Mouse (Mus musculus) lung, postnatal 0 days (tissue): ENCODE measurements at regions not wholly inside any gene's neighbourhood (a gene's known extent, or its start where the extent isn't known, plus 50 kb on each side); places are given as distances from the start of the nearest gene placed in this dataset.

ENCODE experiments used
- ATAC-seq: fragments of 200-750 bp; cut with Nextera tagmentation; 2 replicates; pipeline ENCODE4 v1.8.0; 2017; ENCODE audit warnings: moderate library complexity
- DNase-seq: peaks from one replicate; pipeline ENCODE4 v3.0.0-alpha.2; 2016; ENCODE audit warnings: low spot score
- H3K27ac ChIP-seq: fragments of 300-500 bp; sonication (generic); 2 replicates; pipeline ENCODE4 v1.5.1; 2014; ENCODE audit warnings: antibody characterized with exemption, mild to moderate bottlenecking, low read length, mixed read lengths
- H3K27me3 ChIP-seq: fragments of 300-500 bp; sonication (generic); replicated peaks from 2 replicates; pipeline ENCODE4 v1.6.1; 2014; ENCODE audit warnings: low read length, mixed read lengths; ENCODE audit not compliant: insufficient read depth
- H3K36me3 ChIP-seq: fragments of 300-500 bp; sonication (generic); 2 replicates; pipeline ENCODE4 v1.6.1; 2014; ENCODE audit warnings: low read length, mixed read lengths; ENCODE audit not compliant: insufficient read depth
- H3K4me1 ChIP-seq: fragments of 300-500 bp; sonication (generic); 2 replicates; pipeline ENCODE4 v1.6.1; 2014; ENCODE audit warnings: antibody characterized with exemption, low read depth, low read length, mixed read lengths; ENCODE audit not compliant: insufficient read depth
- H3K4me2 ChIP-seq: fragments of 300-500 bp; sonication (generic); replicated peaks from 2 replicates; pipeline ENCODE4 v1.6.1; 2014; ENCODE audit warnings: low read depth, mild to moderate bottlenecking, low read length, moderate library complexity, mixed read lengths
- H3K4me3 ChIP-seq: fragments of 300-500 bp; sonication (generic); 2 replicates; pipeline ENCODE4 v1.5.1; 2014; ENCODE audit warnings: low read depth, low read length
- H3K9ac ChIP-seq: fragments of 300-500 bp; sonication (generic); replicated peaks from 2 replicates; pipeline ENCODE4 v1.6.1; 2014; ENCODE audit warnings: low read depth, mild to moderate bottlenecking
- H3K9me3 ChIP-seq: fragments of 300-500 bp; sonication (generic); 2 replicates; pipeline ENCODE4 v1.6.1; 2016; ENCODE audit warnings: low read length, mixed read lengths
- CTCF ChIP-seq: IDR thresholded peaks from 2 replicates; pipeline ENCODE4 v1.5.1; 2016; ENCODE audit warnings: antibody characterized with exemption, mild to moderate bottlenecking
- EP300 ChIP-seq: IDR thresholded peaks from 2 replicates; pipeline ENCODE4 v1.6.1; 2016; ENCODE audit warnings: antibody characterized with exemption, mild to moderate bottlenecking, control low read depth
- WGBS: fragments of 180-500 bp; shearing (Covaris S2); extraction: QIAGEN DNeasy Blood & Tissue Kit; methylation state at CpG from one replicate; pipeline ENCODE4 v1.1.7; 2014; 5-methylcytosine and 5-hydroxymethylcytosine counted together

DNA sequence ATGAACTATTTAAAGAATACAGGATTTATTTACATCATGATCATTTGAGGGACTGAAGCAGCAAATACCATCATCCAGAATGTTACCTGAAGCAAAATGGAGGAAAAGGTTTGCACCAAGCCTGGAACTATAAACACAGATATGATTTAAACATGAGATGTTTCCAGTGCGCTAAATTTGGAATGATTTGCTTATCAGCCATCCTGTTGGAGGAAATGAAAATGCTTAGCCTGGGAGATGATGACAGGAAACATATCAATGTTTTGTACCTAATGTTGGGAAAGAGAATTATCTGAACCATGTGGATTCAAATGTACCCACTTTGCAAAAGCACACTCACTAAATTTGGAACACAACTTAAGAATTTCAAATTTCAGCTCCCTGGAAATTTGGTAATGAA is 149.3 kb downstream of the Adgra3 start:
- WGBS: 63% methylated on average over 1 of the region's 1 CpGs
- H3K36me3 ChIP-seq: no peaks in the 10 kb centered on the region
- no peak overlapping the region for H3K4me3 ChIP-seq
- H3K9ac ChIP-seq: no peak overlapping the region
- H3K4me1 ChIP-seq: no peaks in the 10 kb centered on the region
- H3K9me3 ChIP-seq: no peaks in the 10 kb centered on the region
- no peak overlapping the region for H3K27ac ChIP-seq
- H3K4me2 ChIP-seq: no peak overlapping the region
- TF ChIP-seq EP300 (no peak), CTCF (no peak)
- H3K27me3 ChIP-seq: no peaks in the 10 kb centered on the region
- ATAC-seq: no peak
- no peak for DNase-seq

DNA sequence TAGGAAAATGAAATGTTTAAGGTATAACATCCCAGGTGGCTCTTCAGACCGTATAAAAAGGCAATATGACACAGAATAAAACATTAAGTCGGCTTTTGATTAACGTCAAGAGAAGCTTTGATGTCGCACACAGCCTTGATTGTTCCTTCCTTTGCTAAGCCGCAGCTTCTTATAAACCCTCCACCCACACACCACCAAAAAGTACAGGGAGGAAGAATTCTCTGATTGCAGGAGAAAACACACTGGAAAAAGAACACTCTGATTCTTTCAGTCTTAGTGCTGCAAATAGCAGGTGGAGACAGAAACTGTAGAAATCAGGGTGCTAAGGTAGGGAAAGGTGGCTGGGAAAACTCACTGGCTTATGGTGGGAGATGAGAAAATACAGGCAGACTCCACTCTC is 162.7 kb downstream of the Adgra3 start:
- Histone ChIP-seq H3K9me3 (no peaks in the 10 kb centered on the region), H3K36me3 (no peaks in the 10 kb centered on the region), H3K4me3 (no peak overlapping the region), H3K4me1 (no peaks in the 10 kb centered on the region), H3K4me2 (no peak overlapping the region), H3K9ac (no peak overlapping the region), H3K27ac (no peak overlapping the region), H3K27me3 (no peaks in the 10 kb centered on the region)
- no peak for DNase-seq
- TF ChIP-seq CTCF (no peak), EP300 (no peak)
- ATAC-seq: no peak
- WGBS: 67% methylated on average over 5 of the region's 5 CpGs

DNA sequence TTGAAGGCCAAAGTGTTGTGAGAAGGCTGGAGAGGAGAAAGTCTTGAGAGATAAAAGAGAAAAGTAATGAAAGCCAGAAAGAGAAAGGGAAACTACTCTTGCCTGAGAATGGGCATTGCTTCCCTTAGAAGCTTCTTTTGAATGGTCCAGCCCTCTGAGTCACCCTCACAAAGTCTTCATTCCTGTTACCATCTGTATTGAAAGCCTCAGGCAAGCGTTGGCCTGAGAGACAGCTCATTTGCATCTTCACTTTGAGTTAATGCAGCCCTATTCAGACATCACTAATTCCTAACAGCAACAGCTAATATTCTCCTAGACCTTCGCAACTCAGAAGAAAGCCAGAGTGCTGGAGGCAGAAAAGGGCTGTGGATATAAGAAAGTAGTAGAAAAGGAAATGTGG is 178.4 kb downstream of the Adgra3 start:
- DNase-seq: no peak
- TF ChIP-seq EP300 (no peak), CTCF (no peak)
- 68% methylated on average over 2 of the region's 2 CpGs for WGBS
- Histone ChIP-seq H3K9me3 (no peaks in the 10 kb centered on the region), H3K4me3 (no peak overlapping the region), H3K27ac (no peak overlapping the region), H3K4me1 (no peaks in the 10 kb centered on the region), H3K27me3 (no peaks in the 10 kb centered on the region), H3K9ac (no peak overlapping the region), H3K4me2 (no peak overlapping the region), H3K36me3 (no peaks in the 10 kb centered on the region)
- no peak for ATAC-seq

DNA sequence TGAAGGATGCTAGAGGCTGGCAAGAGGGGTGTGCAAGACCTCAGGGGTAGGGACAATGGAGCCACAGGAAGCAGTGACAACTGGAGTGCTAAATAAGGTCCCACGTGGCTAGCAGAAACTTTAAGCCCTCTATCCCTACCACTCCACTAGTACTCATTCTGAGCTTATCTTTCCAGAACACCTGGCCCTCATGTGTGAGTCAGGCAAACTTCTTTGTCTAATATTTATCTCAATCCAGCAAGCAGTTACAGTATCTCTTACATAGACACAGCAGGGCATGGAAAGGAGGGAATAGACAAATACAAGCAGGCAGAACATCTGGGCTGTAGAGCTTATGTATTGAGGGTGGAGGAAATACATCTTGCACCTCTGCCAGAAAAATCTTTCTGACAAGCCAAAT is 182.6 kb downstream of the Adgra3 start:
- Histone ChIP-seq H3K9ac (no peak overlapping the region), H3K36me3 (no peaks in the 10 kb centered on the region), H3K27me3 (no peaks in the 10 kb centered on the region), H3K9me3 (no peaks in the 10 kb centered on the region), H3K4me1 (no peaks in the 10 kb centered on the region), H3K27ac (no peak overlapping the region), H3K4me3 (no peak overlapping the region), H3K4me2 (no peak overlapping the region)
- 21% methylated on average over 1 of the region's 1 CpGs for WGBS
- DNase-seq (peak; percentile 7), ATAC-seq (peak; percentile 40; the same call in 1 of the 2 replicates)
- TF ChIP-seq EP300: no peak
- TF ChIP-seq CTCF: no peak

DNA sequence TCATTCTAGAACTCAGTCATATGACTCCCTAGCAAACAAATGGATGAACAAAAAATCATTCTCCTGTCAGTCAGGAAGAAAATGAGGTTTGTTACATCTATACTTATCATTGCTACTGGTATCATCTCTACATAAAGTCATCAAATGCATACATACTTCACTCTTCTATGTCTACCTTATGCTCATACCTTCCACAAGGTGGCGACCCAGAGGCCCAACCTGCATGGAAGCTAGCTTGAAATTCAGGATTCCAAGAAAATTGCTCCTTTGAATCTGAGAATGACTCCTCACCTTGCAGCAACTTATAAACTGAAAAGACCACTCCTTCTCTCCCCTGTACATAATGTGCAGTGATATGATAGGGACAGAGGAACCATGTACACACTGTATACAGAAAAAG is 201.6 kb downstream of the Adgra3 start:
- H3K27me3 ChIP-seq: no peaks in the 10 kb centered on the region
- no peak for ATAC-seq
- no peaks in the 10 kb centered on the region for H3K9me3 ChIP-seq
- H3K9ac ChIP-seq: no peak overlapping the region
- no peaks in the 10 kb centered on the region for H3K36me3 ChIP-seq
- no peak overlapping the region for H3K4me3 ChIP-seq
- H3K4me2 ChIP-seq: no peak overlapping the region
- H3K27ac ChIP-seq: no peak overlapping the region
- TF ChIP-seq EP300 (no peak), CTCF (peak; percentile 66)
- no peaks in the 10 kb centered on the region for H3K4me1 ChIP-seq
- no peak for DNase-seq
- WGBS: 40% methylated on average over 1 of the region's 1 CpGs

DNA sequence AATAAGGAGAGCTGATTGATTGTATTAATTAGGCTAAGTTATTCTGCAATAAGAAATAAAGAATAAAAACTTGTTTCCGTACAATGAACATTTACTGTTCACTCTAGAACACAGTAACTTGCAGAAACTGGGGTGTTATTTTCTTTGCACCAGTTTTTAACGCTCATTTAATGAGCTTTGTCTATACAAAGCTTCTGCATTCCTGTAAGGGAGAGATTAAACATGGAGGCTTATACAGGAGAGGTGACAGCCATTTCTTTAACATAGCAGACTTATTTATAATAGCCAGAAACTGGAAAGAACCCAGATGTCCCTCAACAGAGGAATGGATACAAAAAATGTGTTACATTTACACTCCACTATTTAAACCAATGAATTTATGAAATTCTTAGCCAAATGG is 202.8 kb downstream of the Adgra3 start:
- H3K4me1 ChIP-seq: no peaks in the 10 kb centered on the region
- 90% methylated on average over 2 of the region's 2 CpGs for WGBS
- H3K27ac ChIP-seq: no peak overlapping the region
- H3K9me3 ChIP-seq: no peaks in the 10 kb centered on the region
- no peak overlapping the region for H3K9ac ChIP-seq
- no peaks in the 10 kb centered on the region for H3K27me3 ChIP-seq
- no peak overlapping the region for H3K4me2 ChIP-seq
- TF ChIP-seq CTCF: no peak
- no peak for TF ChIP-seq EP300
- H3K4me3 ChIP-seq: no peak overlapping the region
- no peaks in the 10 kb centered on the region for H3K36me3 ChIP-seq
- no peak for ATAC-seq
- no peak for DNase-seq

DNA sequence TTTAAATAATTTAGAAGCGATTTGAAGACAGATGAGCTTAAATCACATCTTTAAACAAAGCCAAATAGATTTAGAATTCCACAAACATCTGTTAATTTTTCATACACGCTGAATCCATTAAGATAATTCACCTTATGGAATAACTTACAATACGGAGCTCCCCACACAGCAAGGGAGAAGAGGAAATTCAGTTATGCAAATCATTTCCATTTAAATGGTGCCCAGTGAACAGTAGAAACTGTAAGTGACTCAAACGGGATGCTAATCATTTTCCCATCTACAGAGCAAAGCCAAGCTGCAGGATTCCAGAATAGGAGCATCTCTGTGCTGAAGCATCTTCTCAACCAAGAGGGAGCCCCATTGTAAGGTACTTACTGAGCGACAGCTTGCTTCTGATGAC is 210.1 kb downstream of the Adgra3 start:
- DNase-seq (no peak), ATAC-seq (no peak)
- H3K9ac ChIP-seq: no peak overlapping the region
- no peak overlapping the region for H3K4me3 ChIP-seq
- WGBS: 59% methylated on average over 5 of the region's 5 CpGs
- no peaks in the 10 kb centered on the region for H3K36me3 ChIP-seq
- H3K9me3 ChIP-seq: no peaks in the 10 kb centered on the region
- H3K27ac ChIP-seq: no peak overlapping the region
- TF ChIP-seq CTCF (no peak), EP300 (no peak)
- no peak overlapping the region for H3K4me2 ChIP-seq
- H3K27me3 ChIP-seq: no peaks in the 10 kb centered on the region
- H3K4me1 ChIP-seq: no peaks in the 10 kb centered on the region
